Mouse (Mus musculus) spleen, embryonic (tissue): Measurements from ENCODE around the gene Pltp.
"Not testable (repeated sequence)": the region's sequence is repeated elsewhere in the genome, so short reads cannot be mapped to it uniquely, and the experiment has no call there.

Source experiments
- CTCF ChIA-PET: fragments of 350-600 bp; sonication (Branson Sonifier 250); formaldehyde crosslinking; loops from one replicate; lab custom pipeline; 2022; lab: Charles Lee

Gene Pltp

DNA sequence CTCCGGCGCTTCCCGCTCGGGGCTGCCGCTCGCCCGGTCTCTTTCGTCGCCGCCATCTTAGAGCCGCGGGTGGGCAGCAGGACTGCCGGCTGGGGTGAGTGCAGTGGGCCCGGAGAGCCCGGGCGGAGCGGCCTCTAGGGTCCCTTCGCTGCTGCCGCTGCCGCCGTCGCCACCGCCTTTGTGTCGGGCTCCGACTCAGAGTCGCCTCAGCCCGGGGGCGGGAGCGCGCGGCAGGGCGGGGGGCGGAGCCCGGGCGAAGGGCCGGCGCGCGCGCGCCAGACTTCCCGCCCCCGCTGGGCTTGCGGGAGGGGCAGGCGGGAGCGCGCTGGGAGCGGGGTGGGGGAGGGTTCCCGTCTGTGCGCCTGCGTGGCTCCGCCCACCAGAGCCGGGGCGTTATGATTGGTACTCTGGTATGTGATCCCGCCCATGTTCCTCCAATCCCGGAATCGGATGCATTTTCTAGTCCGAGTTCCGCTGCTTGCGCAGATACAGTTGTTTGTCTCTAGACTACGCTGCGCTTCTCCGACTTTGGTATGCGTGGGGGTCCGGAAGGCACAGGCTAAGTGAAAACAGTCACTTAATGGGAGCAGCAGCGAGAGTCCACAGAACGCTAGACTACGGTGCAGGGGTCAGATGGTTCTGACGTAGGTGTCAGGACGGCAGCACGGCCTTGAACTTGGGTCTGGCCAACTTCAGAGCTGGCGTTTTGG lies 22.2 kb upstream of the Pltp start:
- CTCF ChIA-PET, result interaction anchor here (0.6 kb wide), 1 partner anchor 476 kb away, joined by 8 read pairs; no protein-coding TSS in a partner anchor

- CTCF ChIA-PET, result interaction anchor here (0.6 kb wide), 1 partner anchor 304 kb away, joined by 3 read pairs; no protein-coding TSS in a partner anchor
Measured at GRCm38 (mm10) chr2:164879228-164879567, 21.7 kb upstream of the Pltp start, which contains the start of gene Pcif1. Gene Pcif1, plus strand, starts transcription at chr2:164879304.

- CTCF ChIA-PET, result interaction anchor here (0.6 to 1.3 kb wide), 4 partner anchors 11 to 918 kb away, joined by 3 to 6 read pairs (median 3); no protein-coding TSS in a partner anchor
Measured at GRCm38 (mm10) chr2:164878509-164879227, 21.2 kb upstream of the Pltp start.

GRCm38 (mm10) chr2:164877376-164878215 lies 20.1 kb upstream of the Pltp start:
- CTCF ChIA-PET, result interaction anchor here (0.6 to 1.5 kb wide), 8 partner anchors 11 to 611 kb away, joined by 3 to 8 read pairs (median 4); partner anchors contain the start of gene Slc12a5

DNA sequence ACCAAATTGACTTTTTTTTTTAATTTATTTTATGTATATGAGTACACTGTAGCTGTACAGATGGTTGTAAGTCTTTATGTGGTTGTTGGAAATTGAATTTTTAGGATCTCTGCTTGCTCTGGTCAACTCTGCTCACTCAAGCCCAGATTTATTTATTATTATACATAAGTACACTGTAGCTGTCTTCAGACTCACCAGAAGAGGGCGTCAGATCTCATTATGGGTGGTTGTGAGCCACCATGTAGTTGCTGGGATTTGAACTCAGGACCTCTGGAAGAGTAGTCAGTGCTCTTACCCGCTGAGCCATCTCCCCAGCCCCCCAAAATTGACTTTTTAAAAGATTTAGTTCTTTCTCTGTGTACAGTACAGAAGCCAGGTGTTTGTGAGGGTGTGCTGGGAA lies 18.1 kb upstream of the Pltp start:
- CTCF ChIA-PET, result not testable (repeated sequence)

DNA sequence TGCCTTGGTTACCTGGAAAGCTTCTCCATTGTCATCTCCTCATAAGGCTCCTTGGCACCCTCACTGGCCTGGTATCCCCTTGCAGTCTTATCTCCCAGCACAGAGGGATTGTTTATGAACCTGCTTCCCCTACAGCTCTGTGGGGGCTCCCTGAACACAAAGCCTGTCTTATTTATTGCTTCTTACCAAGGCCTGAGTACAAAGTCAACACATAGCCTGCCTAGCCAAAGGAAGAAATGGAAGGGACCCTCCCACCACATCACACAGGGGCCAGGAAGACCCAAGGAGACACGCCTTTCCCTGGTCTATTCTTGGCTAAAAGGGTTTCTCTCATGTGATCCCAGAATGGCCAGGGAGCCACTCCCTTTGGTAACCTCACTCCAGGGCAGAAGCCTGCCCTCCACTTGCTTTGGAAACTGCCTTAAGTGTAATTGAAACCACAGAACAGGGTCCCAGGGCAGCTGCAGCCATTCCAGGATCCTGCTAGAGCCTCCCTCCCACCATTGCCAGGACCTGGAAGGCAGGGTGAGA lies 16.8 kb upstream of the Pltp start:
- CTCF ChIA-PET, result no interaction called here

- CTCF ChIA-PET, result interaction anchor here (0.6 kb wide), 1 partner anchor 135 kb away, joined by 14 read pairs; no protein-coding TSS in a partner anchor
Measured at GRCm38 (mm10) chr2:164873621-164874020, 16.1 kb upstream of the Pltp start.

GRCm38 (mm10) chr2:164871602-164872303 lies 14.2 kb upstream of the Pltp start:
- CTCF ChIA-PET, result no interaction called here

DNA sequence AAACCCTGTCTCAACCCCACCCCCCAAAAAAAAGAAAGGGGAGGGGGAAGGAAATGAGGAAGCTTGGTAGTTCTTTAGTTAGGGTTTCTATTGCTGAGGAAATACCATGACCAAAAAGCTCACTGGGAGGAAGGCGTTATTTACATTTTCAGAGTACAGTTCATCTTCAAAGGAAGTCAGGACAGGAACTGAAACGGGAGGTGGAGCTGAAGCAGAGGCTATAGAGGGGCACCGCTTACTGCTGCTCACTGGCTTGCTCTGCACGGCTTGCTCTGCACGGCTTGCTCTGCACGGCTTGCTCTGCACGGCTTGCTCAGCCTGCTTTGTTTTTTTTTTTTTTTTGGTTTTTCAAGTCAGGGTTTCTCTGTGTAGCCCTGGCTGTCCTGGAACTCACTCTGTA lies 11.0 kb upstream of the Pltp start:
- CTCF ChIA-PET, result no interaction called here

GRCm38 (mm10) chr2:164867566-164867965 lies 10.1 kb upstream of the Pltp start:
- CTCF ChIA-PET, result interaction anchor here (1.4 kb wide), 2 partner anchors 10 to 11 kb away, joined by 3 to 4 read pairs; partner anchors contain the start of gene Pltp

- CTCF ChIA-PET, result interaction anchor here (0.6 to 1.4 kb wide), 3 partner anchors 9 to 12 kb away, joined by 3 to 4 read pairs (median 3); partner anchors contain the start of gene Pltp
Measured at GRCm38 (mm10) chr2:164866741-164867551, 9.4 kb upstream of the Pltp start.

DNA sequence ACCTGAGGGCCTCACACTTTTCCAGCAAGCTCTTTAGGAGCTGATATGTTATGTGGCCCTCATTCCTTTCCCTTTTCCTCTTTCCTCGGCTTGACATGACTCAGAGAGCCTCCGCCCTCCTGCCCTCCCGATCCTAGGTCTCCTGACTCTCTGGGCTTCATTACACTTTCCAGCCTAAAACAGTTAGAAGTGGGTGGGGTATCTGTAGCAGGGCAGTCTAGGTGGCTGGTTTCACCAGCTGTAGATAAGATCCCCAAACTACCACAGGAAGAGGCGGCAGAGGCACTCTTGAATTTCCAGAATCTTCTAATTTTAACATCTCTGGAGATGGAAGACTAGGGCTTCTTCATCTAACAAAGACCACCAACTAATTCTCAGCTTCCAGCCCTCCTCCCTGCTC lies 7.1 kb upstream of the Pltp start:
- CTCF ChIA-PET, result interaction anchor here (0.6 kb wide), 1 partner anchor 30 kb away, joined by 3 read pairs; no protein-coding TSS in a partner anchor

DNA sequence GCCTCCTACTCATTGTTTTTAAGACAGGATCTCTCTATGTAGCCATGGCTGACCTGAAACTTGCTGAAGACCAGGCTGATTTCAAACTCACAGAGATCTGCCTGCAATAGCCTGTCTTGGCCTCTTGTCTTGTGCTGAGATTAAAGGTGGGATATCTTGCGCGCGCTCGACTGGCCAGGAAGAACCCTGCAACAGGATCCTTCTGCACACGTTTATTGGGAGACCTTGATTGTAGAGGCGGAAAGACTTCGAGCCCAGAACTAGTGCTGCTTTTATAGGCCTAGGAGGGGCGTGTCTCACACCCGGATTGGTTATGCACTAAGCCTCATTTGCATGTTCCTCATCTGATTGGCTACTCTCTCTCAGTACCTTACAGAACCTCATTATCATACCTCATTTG lies 5.9 kb upstream of the Pltp start:
- CTCF ChIA-PET, result interaction anchor here (0.6 to 0.7 kb wide), 2 partner anchors 85 to 1106 kb away, joined by 3 to 6 read pairs; no protein-coding TSS in a partner anchor

GRCm38 (mm10) chr2:164862179-164862861 lies 4.8 kb upstream of the Pltp start:
- CTCF ChIA-PET, result no interaction called here

- CTCF ChIA-PET, result no interaction called here
Measured at GRCm38 (mm10) chr2:164861094-164861493, 3.6 kb upstream of the Pltp start.

DNA sequence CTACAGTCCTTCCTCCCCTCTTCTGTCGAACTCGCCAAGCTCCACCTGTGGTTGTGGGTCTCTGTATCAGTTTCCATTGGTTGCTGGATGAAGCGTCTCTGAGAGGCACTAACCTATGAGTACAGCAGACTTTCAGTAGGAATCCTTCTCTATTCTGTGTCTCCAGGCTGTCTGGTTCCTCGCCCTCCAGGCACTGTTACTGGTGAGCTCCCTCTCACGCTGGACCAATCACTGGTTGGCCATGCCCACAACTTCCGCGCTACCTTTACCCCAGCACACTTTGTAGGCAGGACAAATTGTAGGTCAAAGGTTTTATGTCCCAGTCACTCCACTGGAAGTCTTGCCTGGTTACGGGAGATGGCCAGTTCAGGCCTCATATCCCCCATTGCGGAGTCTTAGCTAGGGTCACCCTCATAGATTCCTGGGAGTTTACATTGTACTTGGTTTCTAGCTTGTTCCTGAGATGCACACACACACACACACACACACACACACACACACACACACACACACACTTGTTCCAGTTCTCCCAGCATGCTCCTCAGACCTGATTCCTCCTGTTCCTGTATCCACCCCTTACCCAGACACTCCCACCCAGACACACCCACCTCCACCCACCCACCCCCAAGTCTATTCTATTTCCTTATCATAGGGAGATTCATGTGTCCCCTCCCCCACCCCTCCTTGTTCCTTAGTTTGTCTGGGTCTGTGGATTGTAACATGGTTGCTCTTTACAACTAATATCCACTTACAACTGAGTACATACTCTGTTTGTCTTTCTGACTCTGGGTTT lies 2.3 kb upstream of the Pltp start:
- CTCF ChIA-PET, result interaction anchor here (0.6 to 1.2 kb wide), 3 partner anchors 18 to 173 kb away, joined by 3 to 5 read pairs (median 3); no protein-coding TSS in a partner anchor

GRCm38 (mm10) chr2:164859155-164859554 lies 1.6 kb upstream of the Pltp start:
- CTCF ChIA-PET, result interaction anchor here (0.5 to 1.2 kb wide), 2 partner anchors 19 to 57 kb away, joined by 3 to 4 read pairs; no protein-coding TSS in a partner anchor
